Mouse (Mus musculus) cerebellum, adult 2 months (tissue): ENCODE measurements at regions not wholly inside any gene's neighbourhood (a gene's known extent, or its start where the extent isn't known, plus 50 kb on each side); places are given as distances from the start of the nearest gene placed in this dataset.

Source experiments
- DNase-seq, 2 experiments: peaks; one replicate each; pipeline ENCODE4 v3.0.0; 2021
- H3K27ac ChIP-seq: fragments of 200-500 bp; 2 replicates; pipeline ENCODE4 v1.5.1; 2012; ENCODE audit warnings: low read length, control low read depth, inconsistent platforms; ENCODE audit not compliant: insufficient read depth
- H3K27me3 ChIP-seq: fragments of 200-500 bp; 2 replicates; pipeline ENCODE4 v1.6.1; 2012; ENCODE audit warnings: inconsistent platforms, mild to moderate bottlenecking, low read length, moderate library complexity; ENCODE audit not compliant: control insufficient read depth, insufficient read depth
- H3K4me1 ChIP-seq: fragments of 200-500 bp; 2 replicates; pipeline ENCODE4 v1.6.1; 2011; ENCODE audit warnings: low read length; ENCODE audit not compliant: control insufficient read depth, insufficient read depth
- H3K4me3 ChIP-seq: fragments of 200-500 bp; replicated peaks from 2 replicates; pipeline ENCODE3; 2011; ENCODE audit warnings: mild to moderate bottlenecking, low read depth, low read length, control low read depth; ENCODE audit not compliant: insufficient read depth
- CTCF ChIP-seq: fragments of 200-500 bp; IDR thresholded peaks from 2 replicates; pipeline ENCODE4 v1.5.1; 2011; ENCODE audit warnings: low read depth, mild to moderate bottlenecking, control low read depth, low read length, moderate library complexity, borderline replicate concordance; ENCODE audit not compliant: insufficient read depth
- POLR2A ChIP-seq: fragments of 200-500 bp; IDR thresholded peaks from 2 replicates; pipeline ENCODE4 v1.6.1; 2011; ENCODE audit warnings: low read length, control low read depth, borderline replicate concordance; ENCODE audit not compliant: insufficient read depth
- WGBS: fragments of 180-500 bp; shearing (Covaris S2); methylation state at CpG from one replicate; pipeline ENCODE4 v1.1.7; 2018; 5-methylcytosine and 5-hydroxymethylcytosine counted together

DNA sequence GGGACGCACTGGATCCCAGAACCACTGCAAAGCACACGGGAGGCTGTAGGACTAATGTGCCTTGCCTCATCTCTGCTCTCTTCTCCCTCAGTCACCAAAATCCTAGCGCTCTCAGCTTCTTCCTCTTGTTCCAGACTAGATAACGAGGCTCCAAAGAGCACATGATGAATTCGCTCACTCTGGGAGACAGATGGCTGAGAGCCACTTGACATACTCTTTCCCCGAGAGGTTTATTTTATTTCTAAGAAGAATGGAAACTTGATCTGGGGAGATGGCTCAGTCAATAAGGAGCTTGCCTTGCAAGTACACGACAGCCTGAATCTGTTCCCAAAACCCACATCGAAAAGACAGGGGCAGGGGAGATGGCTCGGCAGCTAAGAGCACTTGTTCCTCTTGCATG is 179.2 kb downstream of the Tle3 start:
- no peak for DNase-seq
- no peak for TF ChIP-seq POLR2A
- no peak for TF ChIP-seq CTCF
- no peak overlapping the region for H3K4me3 ChIP-seq
- 37% methylated on average over 9 of the region's 9 CpGs for WGBS
- no peaks in the 10 kb centered on the region for H3K27me3 ChIP-seq
- H3K4me1 ChIP-seq, result no peaks in the 10 kb centered on the region
- no peak overlapping the region for H3K27ac ChIP-seq

DNA sequence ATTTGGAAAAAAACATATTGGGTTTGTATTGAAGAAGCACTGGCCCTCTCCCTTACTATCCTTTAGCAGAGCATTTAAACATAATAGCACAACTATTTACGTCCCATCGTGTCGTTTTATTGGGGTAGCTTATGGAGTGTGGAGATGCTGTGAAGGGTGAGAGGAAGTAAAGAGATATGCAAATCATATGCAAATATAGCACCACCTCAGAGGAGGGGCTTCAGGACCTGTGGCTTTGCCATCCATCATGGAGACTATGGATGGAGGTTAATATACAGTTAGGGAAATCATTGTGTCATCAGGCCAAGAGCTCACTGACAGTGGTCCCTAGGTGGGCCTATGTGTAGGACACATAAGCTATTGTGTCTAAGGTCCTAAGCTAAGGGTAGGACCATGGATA is 178.2 kb downstream of the Tle3 start:
- no peaks in the 10 kb centered on the region for H3K27me3 ChIP-seq
- no peaks in the 10 kb centered on the region for H3K4me1 ChIP-seq
- no peak for TF ChIP-seq CTCF
- TF ChIP-seq POLR2A, result no peak
- H3K4me3 ChIP-seq, result no peak overlapping the region
- DNase-seq, result no peak
- no peak overlapping the region for H3K27ac ChIP-seq
- 88% methylated on average over 3 of the region's 3 CpGs for WGBS

- no peaks in the 10 kb centered on the region for H3K27me3 ChIP-seq
- H3K27ac ChIP-seq, result no peak overlapping the region
- no peak overlapping the region for H3K4me3 ChIP-seq
- WGBS, result 63% methylated on average over 5 of the region's 5 CpGs
- peak in 1 of 2 experiments; percentile 16 for DNase-seq
- no peaks in the 10 kb centered on the region for H3K4me1 ChIP-seq
- TF ChIP-seq POLR2A, result no peak
- TF ChIP-seq CTCF, result no peak
Measured at GRCm38 (mm10) chr9:61549692-61550241, 177.6 kb downstream of the Tle3 start.

DNA sequence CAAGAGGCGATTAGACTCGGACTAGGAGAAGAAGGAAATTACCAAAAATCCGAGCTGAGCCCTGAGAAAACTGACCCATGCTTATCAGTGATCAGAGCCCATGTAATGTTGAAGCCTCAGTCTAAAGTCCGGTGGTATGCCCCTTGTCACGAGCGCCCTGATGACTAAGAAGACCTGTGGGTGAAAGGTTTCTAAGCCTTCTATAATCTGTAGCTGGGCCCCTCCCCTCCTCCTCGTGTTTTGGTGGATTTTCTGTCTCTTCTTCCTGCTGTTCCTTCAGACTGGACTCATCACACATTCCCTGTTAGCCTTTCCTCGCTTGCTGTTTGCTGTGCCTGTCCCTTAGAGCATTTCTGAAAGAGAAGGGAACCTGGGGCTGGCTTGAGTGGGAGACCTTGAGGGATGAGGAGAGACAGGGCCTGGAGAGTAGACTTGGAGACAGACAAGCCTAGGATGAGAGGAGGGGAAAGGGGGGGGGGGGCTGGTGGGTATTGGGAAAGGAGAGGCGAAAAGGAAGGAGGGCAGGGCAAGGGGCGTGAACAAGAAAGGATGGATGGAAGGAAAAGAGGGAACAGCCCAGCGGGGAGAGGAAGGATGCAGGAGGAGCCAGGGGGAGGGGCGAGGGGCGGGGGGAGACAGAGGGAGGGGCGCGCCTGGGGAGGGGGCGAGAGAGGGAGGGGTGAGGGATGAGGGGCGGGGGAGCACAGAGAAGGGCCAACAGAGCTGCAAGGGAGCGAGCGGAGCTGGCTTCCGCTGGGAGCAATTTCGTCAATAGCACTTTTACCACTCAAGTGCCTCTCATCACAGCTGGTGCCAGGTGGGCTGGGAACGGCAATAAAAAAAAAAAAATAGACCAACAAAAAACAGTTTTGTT is 165.4 kb downstream of the Tle3 start:
- Histone ChIP-seq H3K27ac (no peak overlapping the region), H3K27me3 (no peaks in the 10 kb centered on the region; the same call in 1 of the 2 replicates), H3K4me3 (no peak overlapping the region), H3K4me1 (no peaks in the 10 kb centered on the region)
- DNase-seq, result no peak
- WGBS, result 45% methylated on average over 18 of the region's 22 CpGs
- TF ChIP-seq CTCF (no peak), POLR2A (no peak)

GRCm38 (mm10) chr9:61533237-61533636 is 161.1 kb downstream of the Tle3 start:
- WGBS, result 94% methylated on average over 9 of the region's 9 CpGs
- DNase-seq, result no peak
- no peak for TF ChIP-seq POLR2A
- no peak for TF ChIP-seq CTCF
- no peaks in the 10 kb centered on the region; the same call in 1 of the 2 replicates for H3K27me3 ChIP-seq
- no peak overlapping the region for H3K27ac ChIP-seq
- H3K4me3 ChIP-seq, result no peak overlapping the region
- H3K4me1 ChIP-seq, result no peaks in the 10 kb centered on the region

- no peak overlapping the region for H3K4me3 ChIP-seq
- WGBS, result 54% methylated on average over 4 of the region's 4 CpGs
- H3K4me1 ChIP-seq, result no peaks in the 10 kb centered on the region
- no peak overlapping the region for H3K27ac ChIP-seq
- no peaks in the 10 kb centered on the region for H3K27me3 ChIP-seq
- peak in 1 of 2 experiments; percentile 11 for DNase-seq
- TF ChIP-seq CTCF (no peak), POLR2A (no peak)
Measured at GRCm38 (mm10) chr9:61530263-61531045, 158.3 kb downstream of the Tle3 start.

GRCm38 (mm10) chr9:61528286-61528865 is 156.2 kb downstream of the Tle3 start:
- Histone ChIP-seq H3K4me1 (no peaks in the 10 kb centered on the region), H3K27ac (no peak overlapping the region), H3K4me3 (no peak overlapping the region), H3K27me3 (no peaks in the 10 kb centered on the region)
- TF ChIP-seq POLR2A (no peak), CTCF (no peak)
- DNase-seq, result no peak
- 68% methylated on average over 12 of the region's 12 CpGs for WGBS
